Mouse (Mus musculus) lung, embryonic 16.5 days (tissue): Measurements from ENCODE around the gene Crabp1. TPM values are rescaled to one million over a fixed set of nuclear protein-coding genes. Genes with fewer than 3 reads are reported as not detected.

ENCODE experiments used
- ATAC-seq: fragments of 200-750 bp; cut with Nextera tagmentation; 2 replicates; pipeline ENCODE4 v1.8.0; 2017; ENCODE audit warnings: low read depth, mild to moderate bottlenecking, moderate library complexity
- H3K27ac ChIP-seq: fragments of 300-500 bp; sonication (generic); 2 replicates; pipeline ENCODE4 v1.5.1; 2014; ENCODE audit warnings: mild to moderate bottlenecking, control low read depth, low read length
- H3K27me3 ChIP-seq: fragments of 300-500 bp; sonication (generic); 2 replicates; pipeline ENCODE4 v1.6.1; 2014; ENCODE audit warnings: low read depth, low read length, mixed read lengths; ENCODE audit not compliant: control insufficient read depth, insufficient read depth
- H3K36me3 ChIP-seq: fragments of 300-500 bp; sonication (generic); 2 replicates; pipeline ENCODE4 v1.6.1; 2014; ENCODE audit warnings: low read length; ENCODE audit not compliant: control insufficient read depth, insufficient read depth
- H3K4me1 ChIP-seq: fragments of 300-500 bp; sonication (generic); replicated peaks from 2 replicates; pipeline ENCODE4 v1.6.1; 2014; ENCODE audit warnings: low read length, mixed read lengths; ENCODE audit not compliant: control insufficient read depth, insufficient read depth
- H3K4me2 ChIP-seq: fragments of 300-500 bp; sonication (generic); 2 replicates; pipeline ENCODE4 v1.6.1; 2014; ENCODE audit warnings: low read depth, low read length, control low read depth
- H3K4me3 ChIP-seq: fragments of 300-500 bp; sonication (generic); 2 replicates; pipeline ENCODE4 v1.5.1; 2014; ENCODE audit warnings: mild to moderate bottlenecking, low read length, control low read depth
- H3K9ac ChIP-seq: fragments of 300-500 bp; sonication (generic); 2 replicates; pipeline ENCODE4 v1.6.1; 2014; ENCODE audit warnings: low read length, control low read depth
- H3K9me3 ChIP-seq: fragments of 300-500 bp; sonication (generic); 2 replicates; pipeline ENCODE4 v1.6.1; 2016; ENCODE audit warnings: low read length; ENCODE audit not compliant: control insufficient read depth
- WGBS: fragments of 180-500 bp; shearing (Covaris S2); extraction: QIAGEN DNeasy Blood & Tissue Kit; methylation state at CpG from one replicate; pipeline ENCODE4 v1.1.7; 2014; 5-methylcytosine and 5-hydroxymethylcytosine counted together
- polyA plus RNA-seq: library from polyadenylated mRNA; unstranded; fragments of >200 nt; fragmentation: Nextera tagmentation; extraction: Ambion mirVana; gene quantifications from 2 replicates; pipeline ENCODE4 v1.2.1, GENCODE M21; 2015

Crabp1 gene
- polyA plus RNA-seq, 1 experiment from 2014 or later, result 14.9 TPM

- Histone ChIP-seq H3K27ac (no peak overlapping the region), H3K36me3 (no peaks in the 10 kb centered on the region), H3K4me2 (peak overlapping the region; percentile 15; the same call in 1 of the 2 replicates), H3K4me1 (peaks cover 11% of the 10 kb centered on the region), H3K4me3 (no peak overlapping the region), H3K9me3 (no peaks in the 10 kb centered on the region), H3K9ac (no peak overlapping the region), H3K27me3 (no peaks in the 10 kb centered on the region)
- WGBS, result 14% methylated on average over 9 of the region's 9 CpGs
- no peak for ATAC-seq
These were observed 28.3 kb upstream of the Crabp1 start for GRCm38 (mm10) chr9:54736284-54736701.

- no peak overlapping the region for H3K9ac ChIP-seq
- no peak overlapping the region for H3K4me2 ChIP-seq
- WGBS, result 20% methylated on average over 3 of the region's 3 CpGs
- no peak for ATAC-seq
- H3K4me1 ChIP-seq, result peaks cover 6% of the 10 kb centered on the region
- no peak overlapping the region for H3K27ac ChIP-seq
- H3K9me3 ChIP-seq, result no peaks in the 10 kb centered on the region
- no peaks in the 10 kb centered on the region for H3K36me3 ChIP-seq
- H3K27me3 ChIP-seq, result no peaks in the 10 kb centered on the region
- H3K4me3 ChIP-seq, result no peak overlapping the region
These were observed 26.2 kb upstream of the Crabp1 start for GRCm38 (mm10) chr9:54738376-54738775.

- H3K27ac ChIP-seq, result no peak overlapping the region
- H3K9me3 ChIP-seq, result no peaks in the 10 kb centered on the region
- no peak overlapping the region for H3K4me3 ChIP-seq
- WGBS, result 61% methylated on average over 4 of the region's 4 CpGs
- no peaks in the 10 kb centered on the region for H3K4me1 ChIP-seq
- ATAC-seq, result no peak
- no peaks in the 10 kb centered on the region for H3K27me3 ChIP-seq
- H3K4me2 ChIP-seq, result no peak overlapping the region
- no peak overlapping the region for H3K9ac ChIP-seq
- H3K36me3 ChIP-seq, result no peaks in the 10 kb centered on the region
These were observed 20.7 kb upstream of the Crabp1 start for GRCm38 (mm10) chr9:54743891-54744290.

- Histone ChIP-seq H3K27me3 (no peaks in the 10 kb centered on the region), H3K36me3 (no peaks in the 10 kb centered on the region), H3K9ac (no peak overlapping the region), H3K9me3 (no peaks in the 10 kb centered on the region), H3K4me1 (no peaks in the 10 kb centered on the region), H3K27ac (no peak overlapping the region), H3K4me3 (no peak overlapping the region), H3K4me2 (no peak overlapping the region)
- no peak for ATAC-seq
- 49% methylated on average over 13 of the region's 13 CpGs for WGBS
These were observed 18.7 kb upstream of the Crabp1 start for GRCm38 (mm10) chr9:54745740-54746370.

GRCm38 (mm10) chr9:54750215-54750981, 14.2 kb upstream of the Crabp1 start:
- Histone ChIP-seq H3K9me3 (no peaks in the 10 kb centered on the region), H3K4me3 (no peak overlapping the region), H3K4me2 (no peak overlapping the region), H3K9ac (no peak overlapping the region), H3K36me3 (no peaks in the 10 kb centered on the region), H3K27me3 (peaks cover 3% of the 10 kb centered on the region; the same call in 1 of the 2 replicates), H3K27ac (no peak overlapping the region), H3K4me1 (no peaks in the 10 kb centered on the region)
- ATAC-seq, result no peak
- WGBS, result 67% methylated on average over 7 of the region's 7 CpGs

GRCm38 (mm10) chr9:54751684-54752083, 12.9 kb upstream of the Crabp1 start:
- H3K4me1 ChIP-seq, result no peaks in the 10 kb centered on the region
- 77% methylated on average over 2 of the region's 2 CpGs for WGBS
- no peak overlapping the region for H3K4me3 ChIP-seq
- H3K27ac ChIP-seq, result no peak overlapping the region
- H3K36me3 ChIP-seq, result no peaks in the 10 kb centered on the region
- H3K4me2 ChIP-seq, result no peak overlapping the region
- no peaks in the 10 kb centered on the region for H3K9me3 ChIP-seq
- no peak overlapping the region for H3K9ac ChIP-seq
- peaks cover 3% of the 10 kb centered on the region; the same call in 1 of the 2 replicates for H3K27me3 ChIP-seq
- ATAC-seq, result no peak

GRCm38 (mm10) chr9:54752201-54752943, 12.2 kb upstream of the Crabp1 start:
- Histone ChIP-seq H3K4me1 (no peaks in the 10 kb centered on the region), H3K27me3 (peaks cover 3% of the 10 kb centered on the region; the same call in 1 of the 2 replicates), H3K4me3 (no peak overlapping the region), H3K9ac (no peak overlapping the region), H3K27ac (no peak overlapping the region), H3K4me2 (no peak overlapping the region), H3K36me3 (no peaks in the 10 kb centered on the region), H3K9me3 (no peaks in the 10 kb centered on the region)
- 22% methylated on average over 21 of the region's 21 CpGs for WGBS
- no peak for ATAC-seq

GRCm38 (mm10) chr9:54752944-54753295, 11.6 kb upstream of the Crabp1 start:
- WGBS, result 36% methylated on average over 11 of the region's 11 CpGs
- H3K27me3 ChIP-seq, result peaks cover 3% of the 10 kb centered on the region; the same call in 1 of the 2 replicates
- H3K9ac ChIP-seq, result no peak overlapping the region
- no peak overlapping the region for H3K27ac ChIP-seq
- ATAC-seq, result no peak
- no peaks in the 10 kb centered on the region for H3K4me1 ChIP-seq
- H3K36me3 ChIP-seq, result no peaks in the 10 kb centered on the region
- H3K9me3 ChIP-seq, result no peaks in the 10 kb centered on the region
- no peak overlapping the region for H3K4me3 ChIP-seq
- H3K4me2 ChIP-seq, result no peak overlapping the region

GRCm38 (mm10) chr9:54759592-54759991, 5.0 kb upstream of the Crabp1 start:
- 0 out of 2 replicates have a peak, but pooled peaks have one; percentile 47 for ATAC-seq
- Histone ChIP-seq H3K9ac (no peak overlapping the region), H3K36me3 (no peaks in the 10 kb centered on the region), H3K4me2 (no peak overlapping the region), H3K4me1 (peaks cover 4% of the 10 kb centered on the region), H3K9me3 (no peaks in the 10 kb centered on the region), H3K27ac (no peak overlapping the region), H3K4me3 (no peak overlapping the region), H3K27me3 (peaks cover 21% of the 10 kb centered on the region)
- WGBS, result 25% methylated on average over 6 of the region's 6 CpGs
